12 mouse cellular contexts compared by ENCODE assay signal in the genomic region with DNA sequence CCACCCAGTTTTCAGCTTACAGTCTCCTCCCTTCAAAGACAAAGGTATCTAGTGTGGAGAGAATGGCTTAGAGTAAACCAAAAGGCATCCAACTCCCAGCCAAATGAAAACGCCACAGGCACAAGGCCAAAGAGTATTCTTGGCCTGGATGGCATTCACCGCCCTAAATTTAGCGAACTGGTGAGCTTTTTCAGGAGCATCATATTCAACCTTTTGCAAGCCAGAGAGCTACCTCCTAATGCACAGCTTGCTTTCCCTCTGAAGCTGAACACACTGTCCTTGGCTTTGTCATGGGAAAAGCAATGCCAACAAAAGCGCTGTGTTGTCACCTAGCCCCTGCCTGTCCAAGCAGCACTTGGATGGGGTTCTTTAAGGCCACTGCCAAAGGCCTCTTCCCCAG.
DNase-seq lines count a peak whose midpoint lies in the region; ATAC-seq and TF ChIP-seq lines count a peak whose summit lies in the region.
"Had no signal": no experiment of that assay in that cellular context is flagged by ENCODE, and none has a peak within 500 bp of the region (broad histone marks: within the 10 kb centered on the region; RNA-seq: fewer than 3 reads in every experiment).

No protein-coding gene starts in this region.

- no peaks in the 10 kb centered on the region for H3K9me3 ChIP-seq in hindbrain, embryonic 11.5 days (ENCODE audit: control insufficient read depth, low read length)
- H3K9me3 ChIP-seq: midbrain, embryonic 12.5 days had no signal

- ATAC-seq in hindbrain, embryonic 11.5 days (ENCODE audit: low FRiP score): no peak

- no peaks in the 10 kb centered on the region for H3K27me3 ChIP-seq in hindbrain, embryonic 11.5 days (ENCODE audit: control insufficient read depth, insufficient read depth, low read length)
- H3K27me3 ChIP-seq: midbrain, embryonic 12.5 days had no signal

- H3K9ac ChIP-seq in hindbrain, embryonic 11.5 days (ENCODE audit: low read depth, low read length): no peak overlapping the region
- H3K9ac ChIP-seq: lung, embryonic 14.5 days; midbrain, embryonic 12.5 days had no signal

- H3K27ac ChIP-seq in left cerebral cortex, adult 2 months: no peak overlapping the region
- no peak overlapping the region for H3K27ac ChIP-seq in hindbrain, embryonic 11.5 days (ENCODE audit: low read depth, low read length)
- H3K27ac ChIP-seq: midbrain, embryonic 12.5 days had no signal

- peak; percentile 10 to 24 for DNase-seq in left cerebral cortex, adult 18-20 months (ENCODE audit: low spot score in 2 of 2)
- no peak for DNase-seq in left cerebral cortex, adult 2 months (ENCODE audit: extremely low spot score in 1 of 2, low spot score in 2 of 2)
- peak; percentile 76 for DNase-seq in cerebellum, adult 8-10 months
- DNase-seq in heart, adult 8-10 months (ENCODE audit: low spot score): peak; percentile 72
- peak; percentile 31 to 42 for DNase-seq in layer of hippocampus, postnatal 14 days (ENCODE audit: low spot score in 2 of 2)
- DNase-seq in hindbrain, embryonic 11.5 days (ENCODE audit: low spot score): no peak
- no peak for DNase-seq in left cerebral cortex, adult 11 months (ENCODE audit: low spot score)
- no peak for DNase-seq in lung, adult 18-20 months
- DNase-seq: kidney, postnatal 14 days; lung, embryonic 14.5 days; right cerebral cortex, postnatal 14 days had no signal

- H3K36me3 ChIP-seq in hindbrain, embryonic 11.5 days (ENCODE audit: control insufficient read depth, insufficient read depth, low read length): no peaks in the 10 kb centered on the region
- H3K36me3 ChIP-seq: midbrain, embryonic 12.5 days had no signal

- H3K4me3 ChIP-seq in left cerebral cortex, adult 2 months: no peak overlapping the region
- H3K4me3 ChIP-seq in hindbrain, embryonic 11.5 days (ENCODE audit: low read depth, low read length): no peak overlapping the region
- H3K4me3 ChIP-seq: midbrain, embryonic 12.5 days had no signal

- intact Hi-C loops in left cerebral cortex, adult 2 months (cut with DNase I): no loop called here

- no peak for TF ChIP-seq CTCF in left cerebral cortex, adult 2 months (IDR thresholded peaks at IDR 0.05)

- H3K4me2 ChIP-seq in hindbrain, embryonic 11.5 days (replicated peaks; ENCODE audit: low read depth, low read length): no peak overlapping the region
- H3K4me2 ChIP-seq: lung, embryonic 14.5 days; midbrain, embryonic 12.5 days had no signal

- 93% methylated on average over 4 of the region's 4 CpGs for WGBS in hindbrain, embryonic 11.5 days

- no peaks in the 10 kb centered on the region for H3K4me1 ChIP-seq in hindbrain, embryonic 11.5 days (replicated peaks; ENCODE audit: control insufficient read depth, insufficient read depth, low read length)
- H3K4me1 ChIP-seq: midbrain, embryonic 12.5 days had no signal

Comparison
In these comparisons a context has a peak if more than half of its experiments do, and no peak if none do; other contexts are left out.
1. DNase-seq: peak in left cerebral cortex, adult 18-20 months (2 of 2), cerebellum, adult 8-10 months (single experiment), heart, adult 8-10 months (single experiment) and layer of hippocampus, postnatal 14 days (2 of 2); none in left cerebral cortex, adult 2 months (0 of 2), hindbrain, embryonic 11.5 days (single experiment), left cerebral cortex, adult 11 months (single experiment) and lung, adult 18-20 months (0 of 2).